Mouse (Mus musculus) gastrocnemius, postnatal 4 days (tissue): ENCODE results near the gene Cfap206. TPM values are rescaled to one million over a fixed set of nuclear protein-coding genes. Genes with fewer than 3 reads are reported as not detected.
A peak's percentile ranks its signal among the peaks of the same experiment; 100 is the strongest.
"Not testable (repeated sequence)": the region's sequence is repeated elsewhere in the genome, so short reads cannot be mapped to it uniquely, and the experiment has no call there.

Source experiments
- DNase-seq, 2 experiments: peaks; one replicate each; pipeline ENCODE4 v3.0.0; 2021 to 2022; ENCODE audit warnings: low spot score in 2 of 2, mixed read lengths in 2 of 2
- long read RNA-seq, 2 experiments: library from polyadenylated mRNA; stranded (forward); transcript quantifications; one replicate each; pipeline ENCODE4 v2.0.0; 2021
- total RNA-seq, 2 experiments: library from RNA; stranded (reverse); gene quantifications; 2 replicates each; pipeline ENCODE4 v1.2.3; 2021

Gene Cfap206
- not detected for total RNA-seq
- long read RNA-seq, experiment 1: 0 reads
- long read RNA-seq, experiment 2: 0 reads

DNA sequence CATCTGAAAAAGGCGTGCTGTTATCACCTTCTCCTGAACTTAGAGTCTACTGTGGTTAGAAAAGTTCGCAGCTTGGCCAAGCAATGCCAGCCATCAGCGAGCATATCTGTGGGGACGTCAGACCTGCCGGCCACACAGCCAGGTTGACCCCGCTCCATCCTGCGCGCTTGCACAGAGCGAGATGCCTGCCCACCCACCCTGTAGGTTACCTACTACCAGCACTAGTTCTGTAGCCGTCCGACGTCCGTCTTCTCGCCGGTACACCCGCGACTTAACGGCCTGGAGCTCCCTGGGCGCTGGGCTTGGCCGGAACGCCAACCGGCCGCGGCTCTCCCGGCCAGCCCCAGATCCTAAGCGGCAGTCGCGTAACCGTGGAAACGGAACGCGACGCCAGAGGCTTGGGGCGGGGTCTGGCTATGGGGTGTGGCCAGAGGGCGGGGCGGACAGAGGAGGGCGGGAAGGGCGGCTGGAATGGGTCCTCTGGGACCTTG is at the start of gene Cfap206:
Gene Cfap206, minus strand, starts transcription at position 356 of the 491 bp plus-strand sequence.
- peak; percentile 29 to 58 for DNase-seq

DNA sequence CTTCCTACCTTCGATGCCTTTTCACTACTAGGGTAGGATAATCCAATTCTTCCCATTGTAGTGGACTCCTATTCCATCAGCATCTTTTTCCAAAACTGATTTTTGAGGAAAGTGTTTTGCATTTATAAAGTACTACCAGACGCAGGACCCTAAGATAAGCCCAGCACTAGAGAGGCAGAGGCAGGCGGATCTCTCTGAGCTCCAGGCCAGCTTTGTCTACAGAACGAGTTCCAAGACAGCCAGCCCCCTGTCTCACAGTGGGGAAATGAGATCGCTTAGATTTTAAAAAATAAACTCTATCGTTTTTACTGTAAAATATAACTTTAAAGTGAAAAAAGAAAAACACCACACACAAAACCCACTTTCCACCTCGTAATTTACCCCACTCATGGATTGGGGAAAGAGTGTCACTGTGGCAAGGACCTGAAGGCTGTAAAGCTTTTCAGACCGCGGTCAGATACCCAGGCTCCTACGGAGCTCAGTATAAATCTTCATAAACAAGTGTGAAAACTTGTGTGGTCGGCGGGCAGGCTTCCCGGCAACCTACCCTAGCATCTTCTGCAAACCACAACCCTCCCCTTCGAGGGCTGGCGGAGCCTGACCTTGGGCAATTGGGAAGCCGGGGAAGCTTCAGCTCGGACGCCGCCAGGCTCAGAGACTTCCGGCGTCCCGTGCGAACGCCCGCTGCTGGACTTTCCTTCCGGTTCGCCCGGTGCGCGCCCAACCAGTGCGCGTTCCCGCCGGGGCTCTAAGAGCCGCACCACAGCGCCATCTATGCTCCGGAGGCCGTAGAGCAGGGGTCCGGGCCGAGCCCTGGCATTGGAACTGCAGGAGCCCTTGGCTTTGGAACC is 47.9 kb upstream of the Cfap206 start, which contains the start of gene Smim8:
Gene Smim8, minus strand, starts transcription at position 747 of the 851 bp plus-strand sequence.
- peak; percentile 80 to 91 for DNase-seq

DNA sequence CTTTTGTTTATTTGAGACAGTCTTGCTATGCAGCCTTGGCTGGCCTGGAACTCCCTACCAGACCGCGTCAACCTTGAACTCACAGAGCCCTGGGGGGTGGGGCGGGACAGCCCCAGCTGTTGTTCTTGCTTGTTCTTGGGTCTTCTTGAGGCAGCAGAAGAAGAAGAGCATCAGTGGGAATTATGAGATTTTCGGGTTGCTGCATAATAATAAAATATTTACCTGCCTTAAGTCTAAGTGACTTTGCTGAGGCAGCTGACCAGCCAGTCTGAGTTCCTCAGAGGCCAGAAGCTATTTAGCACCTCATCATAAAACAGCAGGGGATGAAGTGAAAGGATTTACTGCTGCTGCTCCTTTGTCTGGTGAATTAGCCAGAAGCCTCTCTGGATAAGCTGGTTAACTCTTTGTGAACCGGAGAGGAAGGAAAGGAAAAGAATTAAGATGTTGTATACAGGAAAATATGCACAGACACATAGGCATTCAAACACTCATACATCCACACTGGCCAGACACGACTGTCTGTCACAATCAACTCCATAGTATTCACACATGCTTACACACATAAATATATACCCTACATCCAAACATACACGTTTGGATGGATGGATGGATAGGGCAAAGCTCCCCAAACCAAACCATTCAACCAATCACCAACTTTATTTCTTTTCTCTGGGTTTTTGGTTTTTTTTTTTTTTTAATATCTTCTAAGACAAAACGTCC is 41.8 kb upstream of the Cfap206 start:
- DNase-seq: no peak

DNA sequence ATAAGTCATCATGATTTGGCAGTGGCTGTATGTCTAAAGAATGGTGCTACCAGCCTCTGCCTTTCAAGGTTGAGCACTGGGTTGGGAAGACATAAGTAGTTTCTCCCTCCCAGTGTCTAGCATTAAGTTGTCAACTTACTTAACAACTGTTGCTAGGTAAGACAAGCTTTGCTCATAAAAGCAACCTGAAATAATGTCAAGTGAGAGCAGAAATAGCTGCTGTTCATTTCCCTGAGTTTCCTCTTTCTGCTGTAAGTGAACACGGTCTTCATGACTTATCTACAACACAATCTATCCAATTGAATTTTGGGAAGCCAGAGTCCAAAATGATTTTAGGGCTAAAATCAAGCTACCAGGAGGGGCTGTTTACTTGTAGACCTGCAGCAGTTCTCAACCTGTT is 26.2 kb upstream of the Cfap206 start, which contains the start of gene Gm136:
Gene Gm136, minus strand, starts transcription at position 101 of the 400 bp plus-strand sequence.
- no peak for DNase-seq

DNA sequence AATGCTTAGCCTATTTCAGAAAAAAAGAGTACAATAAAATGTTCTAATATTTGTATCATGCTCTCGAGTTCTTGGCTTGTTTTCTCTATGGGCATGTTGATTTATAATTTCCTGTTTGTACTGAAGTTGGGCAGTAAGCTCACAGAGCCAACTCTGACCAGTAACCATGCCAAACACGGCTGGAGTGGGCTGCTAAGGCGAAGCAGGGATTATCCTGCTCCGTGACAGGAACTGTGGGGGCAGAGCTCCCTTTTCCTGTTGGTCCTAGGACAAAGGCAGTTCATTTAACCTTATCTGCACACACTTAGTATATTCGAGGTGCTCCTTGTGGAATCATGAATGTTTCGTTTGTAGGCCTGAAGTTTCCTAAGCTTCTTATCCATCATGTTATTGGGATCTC is 19.2 kb upstream of the Cfap206 start:
- no peak for DNase-seq

DNA sequence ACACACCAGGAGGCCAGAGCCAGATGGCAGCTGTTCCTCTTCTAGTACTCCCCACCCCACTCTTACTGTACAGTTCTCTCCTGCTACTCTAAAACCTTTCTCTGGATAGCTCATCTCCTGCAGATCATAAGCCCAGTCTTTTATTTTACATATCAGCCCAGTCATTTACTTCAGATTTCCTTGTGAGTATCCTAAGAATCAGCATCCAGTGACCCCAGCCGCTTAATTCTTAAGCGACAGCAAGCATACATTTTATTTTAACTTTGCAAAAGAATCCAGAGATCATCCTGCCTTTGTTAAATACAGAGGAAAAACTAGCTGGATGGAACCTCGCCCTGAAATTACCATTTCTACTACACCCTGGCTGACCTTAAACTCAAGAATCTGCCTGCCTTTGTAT is 4.5 kb upstream of the Cfap206 start:
- no peak for DNase-seq

DNA sequence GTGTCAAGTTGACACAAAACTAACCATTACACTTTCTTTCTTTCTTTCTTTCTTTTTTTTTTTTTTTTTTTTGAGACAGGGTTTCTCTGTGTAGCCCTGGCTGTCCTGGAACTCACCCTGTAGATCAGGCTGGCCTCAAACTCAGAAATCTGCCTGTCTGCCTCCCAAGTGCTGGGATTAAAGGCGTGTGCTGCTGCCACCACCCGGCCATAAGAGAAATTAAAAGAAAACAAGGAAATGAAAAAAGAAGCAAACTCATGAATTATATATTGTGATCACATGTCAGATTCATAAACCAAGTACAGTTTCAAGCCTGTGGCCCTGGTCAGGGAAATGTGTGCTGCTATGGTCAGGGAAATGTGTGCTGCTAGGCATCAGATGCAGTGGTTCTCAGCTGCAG is 3.4 kb upstream of the Cfap206 start:
- DNase-seq: not testable (repeated sequence)

DNA sequence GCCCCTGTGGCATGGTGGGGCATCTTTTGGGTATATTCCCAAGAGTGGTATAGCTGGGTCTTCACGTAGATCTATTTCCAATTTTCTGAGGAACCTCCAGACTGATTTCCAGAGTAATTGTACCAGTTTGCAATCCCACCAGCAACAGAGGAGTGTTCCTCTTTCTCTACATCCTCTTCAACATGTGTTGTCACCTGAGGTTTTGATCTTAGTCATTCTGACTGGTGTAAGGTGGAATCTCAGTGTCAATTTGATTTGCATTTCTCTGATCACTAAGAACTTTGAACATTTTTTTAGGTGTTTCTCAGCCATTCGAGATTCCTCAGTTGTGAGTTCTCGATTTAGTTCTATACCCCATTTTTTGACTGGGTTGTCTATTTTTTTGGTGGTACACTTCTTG is 4.3 kb downstream of the Cfap206 start:
- not testable (repeated sequence) for DNase-seq

DNA sequence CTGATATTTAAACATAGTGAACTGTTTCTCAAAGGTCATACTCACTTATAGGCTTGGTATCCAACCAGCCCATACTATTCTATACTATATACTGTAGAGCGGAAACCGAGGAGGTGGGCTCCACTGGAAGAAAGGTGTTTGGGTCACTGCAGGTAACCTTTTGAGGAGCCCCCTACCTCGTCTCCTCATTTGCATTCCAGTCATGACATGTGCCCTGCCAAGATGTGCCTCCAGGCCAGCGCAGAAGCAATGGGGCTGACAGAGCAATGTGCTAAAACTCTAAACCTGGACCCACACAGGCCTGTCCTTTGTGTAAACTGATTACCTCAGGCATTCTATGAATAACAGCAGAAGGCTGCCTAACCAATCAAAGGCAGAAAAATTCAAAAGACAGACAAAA is 5.7 kb downstream of the Cfap206 start:
- no peak for DNase-seq

DNA sequence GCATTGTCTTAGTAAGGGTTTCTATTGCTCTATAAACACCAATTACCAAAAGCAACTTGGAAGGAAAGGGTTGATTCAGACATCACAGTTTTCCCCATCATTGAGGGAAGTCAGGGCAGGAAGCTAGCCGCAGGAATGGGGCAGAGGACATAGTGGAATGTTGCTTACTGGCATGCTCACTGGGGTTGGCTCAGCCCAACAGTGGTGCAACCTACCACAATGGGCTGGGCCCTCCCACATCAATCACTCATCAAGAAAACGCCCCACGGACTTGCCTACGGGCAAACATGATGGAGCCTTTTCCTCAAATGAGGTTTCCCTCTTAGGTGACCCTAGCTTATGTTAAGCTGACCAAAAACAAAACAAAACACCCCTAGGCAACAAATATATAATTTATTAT is 6.8 kb downstream of the Cfap206 start:
- DNase-seq: no peak

DNA sequence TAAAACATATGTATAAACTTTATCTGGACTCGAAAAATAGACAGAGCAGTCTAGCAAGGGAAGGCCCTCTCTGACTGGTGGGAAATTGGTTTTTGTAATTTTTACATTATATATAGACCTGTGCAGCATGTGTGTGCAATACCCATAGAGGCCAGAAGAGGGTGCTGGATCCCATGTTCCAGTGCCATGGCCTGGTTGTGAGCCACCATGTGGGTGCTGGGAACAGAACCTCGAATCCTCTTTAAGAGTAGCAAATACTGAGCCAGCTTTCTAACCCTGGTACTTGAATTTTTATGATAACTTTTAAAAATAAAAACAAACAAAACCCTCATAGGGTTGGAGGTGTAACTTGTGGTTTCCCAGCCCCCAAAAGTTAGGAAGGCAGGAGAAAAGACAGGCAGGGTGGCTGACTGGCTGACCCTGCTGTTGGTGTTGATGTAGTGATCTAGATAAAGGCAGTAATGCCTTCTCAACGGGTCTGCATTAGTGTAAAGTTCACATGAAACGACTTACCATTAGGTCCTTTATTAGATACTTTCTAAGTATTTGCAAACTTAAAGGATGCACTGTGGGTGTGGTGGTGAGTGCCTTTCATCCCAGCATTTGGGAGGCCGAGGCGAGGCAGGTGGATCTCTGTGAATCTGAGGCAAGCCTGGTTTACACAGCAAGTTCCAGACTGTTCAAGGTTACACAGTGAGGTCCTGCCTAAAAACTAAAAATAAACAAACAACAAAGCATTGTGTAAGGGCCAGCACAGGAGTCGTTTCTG is 9.7 kb downstream of the Cfap206 start:
- no peak for DNase-seq

DNA sequence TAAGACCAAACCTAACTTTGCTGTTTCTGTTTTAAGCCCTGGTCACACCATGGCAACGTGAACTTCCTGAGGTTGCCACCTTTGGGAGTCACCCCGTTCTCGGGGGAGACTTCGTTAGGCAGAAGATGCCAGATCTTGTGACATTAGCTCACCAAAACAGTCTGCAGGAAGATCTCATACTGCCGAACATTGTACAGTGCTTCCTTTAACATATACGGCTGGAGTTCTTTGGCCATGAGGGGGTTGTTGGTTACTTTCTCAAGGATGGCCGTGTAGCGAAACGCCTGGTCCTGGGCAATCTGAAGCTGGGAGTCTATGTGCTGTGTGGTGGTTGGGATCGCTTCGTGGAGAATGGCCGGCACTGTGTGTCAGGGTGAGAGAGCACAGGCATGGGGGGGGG is 10.6 kb downstream of the Cfap206 start:
- DNase-seq: no peak

DNA sequence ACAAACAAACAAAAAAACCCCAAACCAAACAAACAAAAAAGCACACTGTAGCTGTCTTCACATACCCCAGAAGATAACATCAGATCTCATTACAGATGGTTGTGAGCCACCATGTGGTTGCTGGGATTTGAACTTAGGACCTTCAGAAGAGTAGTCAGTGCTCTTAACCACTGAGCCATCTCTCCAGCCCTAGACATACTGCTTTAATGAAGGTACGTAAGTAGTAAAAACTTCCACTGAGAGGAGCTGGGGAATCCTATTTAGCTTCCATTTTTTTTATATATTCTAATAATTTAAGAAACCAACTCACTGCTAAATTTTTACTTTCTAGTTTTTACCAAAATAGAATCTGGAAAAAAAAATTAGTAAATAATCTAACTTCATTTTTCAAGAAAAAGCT is 14.9 kb downstream of the Cfap206 start:
- no peak for DNase-seq

DNA sequence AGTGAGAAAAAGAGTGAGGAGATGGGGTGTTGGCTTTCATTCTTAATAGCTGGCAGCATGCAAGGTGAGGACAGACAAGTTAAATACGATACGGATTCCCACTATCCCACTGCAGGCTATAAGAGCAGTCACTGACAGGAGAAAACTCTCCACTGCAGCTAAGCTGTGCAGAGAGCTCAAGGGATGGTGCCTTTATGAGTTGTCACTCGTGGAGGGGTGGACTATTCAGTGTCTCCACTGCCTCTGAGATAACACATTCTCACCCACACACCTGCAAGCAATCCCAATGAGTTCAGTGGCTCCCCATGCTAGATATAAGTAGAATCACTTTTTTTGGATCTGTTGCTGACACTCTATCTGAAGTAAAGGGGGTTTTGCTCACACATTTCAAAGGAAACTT is 21.9 kb downstream of the Cfap206 start:
- DNase-seq: no peak

DNA sequence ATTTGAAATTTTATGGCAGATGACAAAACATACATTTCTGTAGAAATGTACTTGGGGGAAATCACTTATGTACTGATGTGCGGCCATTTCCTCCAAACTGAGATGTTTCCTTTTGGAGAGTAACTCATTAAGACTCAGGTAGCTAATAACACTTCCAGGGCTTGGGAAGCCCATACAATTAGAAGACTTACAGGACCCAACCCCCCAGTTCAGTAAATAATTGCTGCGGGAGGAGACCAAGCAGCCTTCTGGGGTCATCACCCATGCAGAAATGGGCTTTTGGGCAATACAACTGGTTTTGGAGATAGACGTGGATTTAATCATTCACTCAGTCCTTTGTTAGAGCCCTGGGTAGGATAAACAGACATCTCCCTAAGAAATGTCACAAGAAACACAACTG is 22.8 kb downstream of the Cfap206 start:
- DNase-seq: no peak

DNA sequence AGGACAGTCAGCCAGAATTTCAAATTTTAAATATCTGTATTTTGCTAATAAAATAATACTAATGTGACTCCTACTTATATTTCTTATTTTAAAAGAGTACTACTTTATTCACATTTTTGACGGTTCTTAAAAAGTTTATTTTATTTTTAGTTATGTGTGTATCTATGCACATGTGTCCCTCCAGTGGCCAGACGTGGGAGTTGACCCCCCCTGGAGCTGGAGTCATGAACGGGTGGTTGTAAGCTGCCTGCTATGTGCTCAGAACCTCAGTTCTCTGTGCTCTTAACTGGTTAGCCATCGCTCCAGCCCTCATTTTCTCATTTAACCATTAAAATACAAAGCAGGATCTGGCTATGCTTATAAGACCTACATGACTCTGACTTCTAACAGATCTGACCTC is 27.0 kb downstream of the Cfap206 start:
- no peak for DNase-seq

DNA sequence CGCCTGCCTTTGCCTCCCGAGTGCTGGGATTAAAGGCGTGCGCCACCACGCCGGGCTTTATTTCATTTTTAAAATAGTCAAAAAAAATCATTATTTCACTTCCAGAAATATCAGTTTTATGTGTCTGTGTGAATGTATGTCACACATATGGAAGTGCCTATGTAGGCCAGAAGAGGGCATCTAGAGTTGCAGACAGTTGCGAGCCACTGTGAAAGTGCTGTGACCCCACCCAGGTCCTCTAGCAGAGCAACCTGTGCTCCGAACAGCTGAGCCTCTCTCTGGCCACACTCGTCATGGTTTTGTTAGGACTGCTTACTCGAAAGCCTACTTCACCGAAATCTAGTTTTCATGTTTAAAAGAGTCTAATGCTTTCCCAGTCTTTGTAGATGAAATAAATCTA is 27.8 kb downstream of the Cfap206 start:
- no peak for DNase-seq

DNA sequence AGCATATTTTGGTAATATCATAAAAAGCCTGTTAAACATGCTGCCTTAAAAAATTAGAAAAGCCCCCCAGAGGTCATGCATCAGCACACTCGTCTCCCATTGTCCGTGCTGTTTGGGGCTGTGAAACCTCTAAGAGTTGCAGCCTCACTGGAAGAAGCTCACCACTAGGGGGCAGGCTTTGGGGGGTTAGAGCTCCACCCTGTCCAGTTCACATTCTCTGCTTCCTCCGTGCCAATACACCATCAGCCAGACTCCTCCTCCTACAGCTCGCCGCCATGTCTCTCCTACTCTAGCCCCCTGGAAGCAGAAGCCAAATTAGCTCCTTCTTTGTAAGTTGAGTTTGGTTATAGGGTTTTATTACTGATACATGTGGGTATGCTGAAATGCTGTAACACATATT is 28.5 kb downstream of the Cfap206 start:
- peak; percentile 30 to 53 for DNase-seq

DNA sequence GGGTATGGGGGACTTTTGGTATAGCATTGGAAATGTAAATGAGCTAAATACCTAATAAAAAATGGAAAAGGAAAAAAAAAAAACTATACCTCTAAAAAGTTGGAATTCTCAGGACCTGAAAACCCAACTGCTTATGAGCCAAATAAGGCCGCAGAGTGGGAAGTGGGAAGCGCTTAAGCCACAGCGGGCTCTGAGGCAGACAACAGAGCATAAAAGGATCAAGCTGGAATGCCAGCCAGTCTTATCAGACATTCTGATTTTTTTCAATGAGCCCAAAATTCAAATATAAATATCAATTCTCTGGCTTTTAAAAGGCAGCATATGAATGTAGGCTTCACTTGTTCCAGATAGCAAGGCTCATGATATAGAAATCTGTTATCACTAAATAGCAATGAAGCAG is 42.0 kb downstream of the Cfap206 start:
- DNase-seq: no peak

DNA sequence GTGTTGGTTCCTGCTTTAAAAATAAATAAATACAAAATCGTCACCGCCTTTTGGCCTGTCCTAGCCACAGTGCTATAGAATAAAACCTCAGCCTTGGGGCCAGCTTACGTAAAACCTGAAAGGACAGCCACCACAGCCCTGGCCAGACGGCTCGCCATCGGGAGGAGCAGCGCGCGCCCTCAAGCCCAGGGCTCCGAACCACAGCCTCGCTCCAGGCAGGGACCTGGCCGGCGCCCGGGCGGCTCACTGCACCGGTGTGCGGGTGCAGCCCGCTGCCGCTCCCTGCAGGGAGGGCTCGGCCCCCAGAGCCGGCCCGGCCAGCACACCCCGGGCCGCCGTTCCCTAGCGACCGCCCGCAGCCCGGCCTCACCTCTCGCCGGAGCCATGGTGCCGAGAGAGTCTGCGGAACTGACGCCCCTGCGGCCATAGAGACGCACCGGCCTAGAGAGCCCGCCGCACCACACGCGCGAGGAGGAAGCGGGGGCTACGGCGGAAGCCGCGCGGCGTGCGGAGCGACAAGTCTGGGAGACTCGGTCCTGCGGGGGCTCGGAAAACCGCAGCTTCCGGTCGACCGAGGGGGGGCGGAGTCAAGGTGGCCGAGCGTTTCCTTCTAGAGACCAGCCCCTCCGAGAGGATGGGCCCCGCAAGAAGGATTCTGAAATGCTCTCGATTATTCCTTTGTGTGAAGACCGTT is 43.0 kb downstream of the Cfap206 start, which contains the start of gene Slc35a1:
Gene Slc35a1, minus strand, starts transcription at position 565 of the 694 bp plus-strand sequence.
- peak; percentile 82 to 94 for DNase-seq

DNA sequence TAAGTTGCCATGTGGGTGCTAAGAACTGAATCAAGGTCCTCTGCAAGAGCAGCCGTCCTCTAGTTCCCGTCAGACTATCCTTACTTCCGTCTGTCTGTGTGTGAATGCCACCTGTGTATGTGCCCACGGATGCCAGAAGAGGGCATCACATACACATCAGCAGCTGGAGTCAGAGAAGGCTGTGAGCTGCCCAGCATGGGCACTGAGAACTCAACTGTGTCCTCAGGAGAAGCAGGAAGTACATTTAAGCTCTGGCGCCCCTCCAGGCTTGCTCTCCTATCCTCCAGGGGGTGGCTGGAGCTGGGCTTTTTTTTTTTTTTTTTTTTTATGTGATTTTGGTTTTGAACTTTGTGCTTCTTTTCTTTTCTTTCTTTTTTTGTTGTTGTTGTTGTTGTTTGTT is 49.5 kb downstream of the Cfap206 start:
- DNase-seq: no peak
